Mouse (Mus musculus) ovary, postnatal 14 days (tissue): Measurements from ENCODE around the gene Ubr2.

Source experiments
- DNase-seq: peaks from one replicate; pipeline ENCODE4 v3.0.0; 2022; ENCODE audit warnings: low spot score

Gene Ubr2

GRCm38 (mm10) chr17:46926941-46927340 is 83.4 kb downstream of the Ubr2 start:
- no peak for DNase-seq

- DNase-seq = no peak
Observed at GRCm38 (mm10) chr17:46926192-46926591, 84.2 kb downstream of the Ubr2 start.

GRCm38 (mm10) chr17:46920855-46921254 is 89.5 kb downstream of the Ubr2 start:
- no peak for DNase-seq

- DNase-seq = no peak
Observed at GRCm38 (mm10) chr17:46918951-46919350, 91.4 kb downstream of the Ubr2 start.

- DNase-seq = no peak
Observed at GRCm38 (mm10) chr17:46915129-46915528, 95.2 kb downstream of the Ubr2 start.

- no peak for DNase-seq
Observed at GRCm38 (mm10) chr17:46912331-46912730, 98.0 kb downstream of the Ubr2 start.

- DNase-seq = no peak
Observed at GRCm38 (mm10) chr17:46910186-46910585, 100.2 kb downstream of the Ubr2 start, which contains the start of gene Prph2. TSS of gene Prph2 (plus strand) at chr17:46910459.

GRCm38 (mm10) chr17:46903876-46904490 is 106.4 kb downstream of the Ubr2 start:
- peak; percentile 73 for DNase-seq

- no peak for DNase-seq
Observed at GRCm38 (mm10) chr17:46900941-46901340, 109.4 kb downstream of the Ubr2 start.

- DNase-seq = no peak
Observed at GRCm38 (mm10) chr17:46897221-46897950, 113.0 kb downstream of the Ubr2 start.

GRCm38 (mm10) chr17:46895426-46895825 is 114.9 kb downstream of the Ubr2 start:
- DNase-seq = no peak

GRCm38 (mm10) chr17:46890843-46891594 is 119.3 kb downstream of the Ubr2 start:
- peak; percentile 29 for DNase-seq

GRCm38 (mm10) chr17:46890116-46890815 is 120.1 kb downstream of the Ubr2 start, which contains the start of gene Tbcc:
TSS of gene Tbcc (plus strand) at chr17:46890684.
- DNase-seq = peak; percentile 93

- peak; percentile 62 for DNase-seq
Observed at GRCm38 (mm10) chr17:46889450-46890084, 120.8 kb downstream of the Ubr2 start.

GRCm38 (mm10) chr17:46888511-46889212 is 121.7 kb downstream of the Ubr2 start:
- no peak for DNase-seq

GRCm38 (mm10) chr17:46885910-46886643 is 124.3 kb downstream of the Ubr2 start:
- no peak for DNase-seq

- no peak for DNase-seq
Observed at GRCm38 (mm10) chr17:46885218-46885909, 125.0 kb downstream of the Ubr2 start.

GRCm38 (mm10) chr17:46884766-46885165 is 125.6 kb downstream of the Ubr2 start:
- DNase-seq = no peak

- no peak for DNase-seq
Observed at GRCm38 (mm10) chr17:46883107-46883506, 127.2 kb downstream of the Ubr2 start.

- DNase-seq = no peak
Observed at GRCm38 (mm10) chr17:46881728-46882127, 128.6 kb downstream of the Ubr2 start.
